Mouse (Mus musculus): ENCODE data around the gene Eif4h. TPM values are rescaled to one million over a fixed set of nuclear protein-coding genes. Genes with fewer than 3 reads are reported as not detected.

Eif4h gene
- 171 and 194 TPM in 2 replicates for polyA plus RNA-seq (2015; fragmentation: Nextera tagmentation; extraction: Ambion mirVana)

- H3K36me3 ChIP-seq (replicated peaks), result peaks cover 30% of the 10 kb centered on the region
- peak within 1 kb of the TSS; percentile 93 for H3K4me2 ChIP-seq
- peak; percentile 90 for ATAC-seq (ENCODE audit: insufficient read depth)
- peak within 1 kb of the TSS; percentile 93 for H3K27ac ChIP-seq (replicated peaks)
- peak within 1 kb of the TSS; percentile 98 for H3K9ac ChIP-seq
- H3K27me3 ChIP-seq, result no peaks in the 10 kb centered on the region
- peak within 1 kb of the TSS; percentile 99 for H3K4me3 ChIP-seq (replicated peaks)
- H3K4me1 ChIP-seq (replicated peaks), result peaks cover 30% of the 10 kb centered on the region
- WGBS (ENCODE audit: insufficient replicate concordance), result under 1% methylated on average over 52 of the region's 52 CpGs
- H3K9me3 ChIP-seq (replicated peaks), result no peaks in the 10 kb centered on the region
Measured at GRCm38 (mm10) chr5:134639269-134639682, at the start of gene Eif4h. TSS of gene Eif4h (minus strand) at chr5:134639490.

GRCm38 (mm10) chr5:134688718-134689284 is 49.5 kb upstream of the Eif4h start:
- WGBS (ENCODE audit: insufficient replicate concordance), result under 1% methylated on average over 38 of the region's 38 CpGs
- Histone ChIP-seq H3K27ac (replicated peaks) (peak overlapping the region; percentile 81), H3K4me1 (replicated peaks) (peaks cover 18% of the 10 kb centered on the region), H3K36me3 (replicated peaks) (no peaks in the 10 kb centered on the region), H3K9me3 (replicated peaks) (no peaks in the 10 kb centered on the region), H3K27me3 (peaks cover 25% of the 10 kb centered on the region), H3K4me3 (replicated peaks) (peak overlapping the region; percentile 69), H3K9ac (peak overlapping the region; percentile 7; the same call in 1 of the 2 replicates), H3K4me2 (peak overlapping the region; percentile 100)
- ATAC-seq (ENCODE audit: insufficient read depth), result peak; percentile 95

GRCm38 (mm10) chr5:134688086-134688717 is 48.9 kb upstream of the Eif4h start, which contains the start of gene Limk1:
TSS of gene Limk1 (minus strand) at chr5:134688598.
- peaks cover 18% of the 10 kb centered on the region for H3K4me1 ChIP-seq (replicated peaks)
- H3K9me3 ChIP-seq (replicated peaks), result no peaks in the 10 kb centered on the region
- peak within 1 kb of the TSS; percentile 100 for H3K4me2 ChIP-seq
- H3K27ac ChIP-seq (replicated peaks), result peak within 1 kb of the TSS; percentile 81
- no peaks in the 10 kb centered on the region for H3K36me3 ChIP-seq (replicated peaks)
- peaks cover 25% of the 10 kb centered on the region for H3K27me3 ChIP-seq
- peak within 1 kb of the TSS; percentile 70 for H3K9ac ChIP-seq
- no peak for ATAC-seq (ENCODE audit: insufficient read depth)
- H3K4me3 ChIP-seq (replicated peaks), result peak within 1 kb of the TSS; percentile 69
- WGBS (ENCODE audit: insufficient replicate concordance), result under 1% methylated on average over 63 of the region's 69 CpGs

- 69% methylated on average over 1 of the region's 1 CpGs for WGBS (ENCODE audit: insufficient replicate concordance)
- Histone ChIP-seq H3K4me1 (replicated peaks) (peaks cover 18% of the 10 kb centered on the region), H3K36me3 (replicated peaks) (no peaks in the 10 kb centered on the region), H3K27ac (replicated peaks) (no peak overlapping the region), H3K4me3 (replicated peaks) (no peak overlapping the region), H3K4me2 (peak overlapping the region; percentile 100; the same call in 1 of the 2 replicates), H3K9me3 (replicated peaks) (no peaks in the 10 kb centered on the region), H3K9ac (no peak overlapping the region), H3K27me3 (peaks cover 25% of the 10 kb centered on the region)
- ATAC-seq (ENCODE audit: insufficient read depth), result no peak
Measured at GRCm38 (mm10) chr5:134687187-134687586, 47.9 kb upstream of the Eif4h start.

- no peak overlapping the region for H3K9ac ChIP-seq
- no peak overlapping the region for H3K4me3 ChIP-seq (replicated peaks)
- peaks cover 18% of the 10 kb centered on the region for H3K4me1 ChIP-seq (replicated peaks)
- H3K9me3 ChIP-seq (replicated peaks), result no peaks in the 10 kb centered on the region
- no peaks in the 10 kb centered on the region for H3K36me3 ChIP-seq (replicated peaks)
- no peak overlapping the region for H3K27ac ChIP-seq (replicated peaks)
- no peak overlapping the region for H3K4me2 ChIP-seq
- ATAC-seq (ENCODE audit: insufficient read depth), result no peak
- peaks cover 25% of the 10 kb centered on the region for H3K27me3 ChIP-seq
- 72% methylated on average over 6 of the region's 6 CpGs for WGBS (ENCODE audit: insufficient replicate concordance)
Measured at GRCm38 (mm10) chr5:134686541-134686940, 47.3 kb upstream of the Eif4h start.

GRCm38 (mm10) chr5:134684398-134684797 is 45.1 kb upstream of the Eif4h start:
- Histone ChIP-seq H3K4me1 (replicated peaks) (peaks cover 32% of the 10 kb centered on the region), H3K27me3 (peaks cover 25% of the 10 kb centered on the region), H3K27ac (replicated peaks) (no peak overlapping the region), H3K4me3 (replicated peaks) (no peak overlapping the region), H3K4me2 (no peak overlapping the region), H3K36me3 (replicated peaks) (no peaks in the 10 kb centered on the region), H3K9me3 (replicated peaks) (no peaks in the 10 kb centered on the region), H3K9ac (no peak overlapping the region)
- no peak for ATAC-seq (ENCODE audit: insufficient read depth)
- 61% methylated on average over 2 of the region's 2 CpGs for WGBS (ENCODE audit: insufficient replicate concordance)

- H3K27ac ChIP-seq (replicated peaks), result no peak overlapping the region
- WGBS (ENCODE audit: insufficient replicate concordance), result 37% methylated on average over 2 of the region's 2 CpGs
Measured at GRCm38 (mm10) chr5:134683813-134684212, 44.5 kb upstream of the Eif4h start.

GRCm38 (mm10) chr5:134680238-134680637 is 40.9 kb upstream of the Eif4h start:
- Histone ChIP-seq H3K36me3 (replicated peaks) (no peaks in the 10 kb centered on the region), H3K9me3 (replicated peaks) (no peaks in the 10 kb centered on the region), H3K9ac (no peak overlapping the region), H3K4me3 (replicated peaks) (no peak overlapping the region), H3K27me3 (no peaks in the 10 kb centered on the region), H3K27ac (replicated peaks) (peak overlapping the region; percentile 33; the same call in 1 of the 2 replicates), H3K4me1 (replicated peaks) (peaks cover 54% of the 10 kb centered on the region), H3K4me2 (no peak overlapping the region)
- ATAC-seq (ENCODE audit: insufficient read depth), result peak; percentile 63
- 62% methylated on average over 12 of the region's 12 CpGs for WGBS (ENCODE audit: insufficient replicate concordance)

More at GRCm38 (mm10) chr5:134683813-134684212, 44.5 kb upstream of the Eif4h start:
- Histone ChIP-seq H3K36me3 (replicated peaks) (no peaks in the 10 kb centered on the region), H3K4me3 (replicated peaks) (no peak overlapping the region), H3K4me2 (no peak overlapping the region), H3K9ac (no peak overlapping the region), H3K27me3 (peaks cover 25% of the 10 kb centered on the region), H3K9me3 (replicated peaks) (no peaks in the 10 kb centered on the region), H3K4me1 (replicated peaks) (peaks cover 32% of the 10 kb centered on the region)
- no peak for ATAC-seq (ENCODE audit: insufficient read depth)

GRCm38 (mm10) chr5:134678827-134679546 is 39.7 kb upstream of the Eif4h start:
- Histone ChIP-seq H3K9me3 (replicated peaks) (no peaks in the 10 kb centered on the region), H3K27me3 (no peaks in the 10 kb centered on the region), H3K27ac (replicated peaks) (0 out of 2 replicates have a peak overlapping the region, but pooled peaks have one; percentile 8), H3K4me3 (replicated peaks) (no peak overlapping the region), H3K4me2 (peak overlapping the region; percentile 3; the same call in 1 of the 2 replicates), H3K9ac (no peak overlapping the region), H3K4me1 (replicated peaks) (peaks cover 54% of the 10 kb centered on the region), H3K36me3 (replicated peaks) (no peaks in the 10 kb centered on the region)
- no peak for ATAC-seq (ENCODE audit: insufficient read depth)
- WGBS (ENCODE audit: insufficient replicate concordance), result 57% methylated on average over 8 of the region's 8 CpGs

GRCm38 (mm10) chr5:134678031-134678430 is 38.7 kb upstream of the Eif4h start:
- Histone ChIP-seq H3K27ac (replicated peaks) (no peak overlapping the region), H3K4me1 (replicated peaks) (peaks cover 54% of the 10 kb centered on the region), H3K9me3 (replicated peaks) (no peaks in the 10 kb centered on the region), H3K4me3 (replicated peaks) (0 out of 2 replicates have a peak overlapping the region, but pooled peaks have one; percentile 24), H3K27me3 (no peaks in the 10 kb centered on the region), H3K36me3 (replicated peaks) (no peaks in the 10 kb centered on the region), H3K4me2 (peak overlapping the region; percentile 30; the same call in 1 of the 2 replicates), H3K9ac (no peak overlapping the region)
- no peak for ATAC-seq (ENCODE audit: insufficient read depth)
- WGBS (ENCODE audit: insufficient replicate concordance), result 37% methylated on average over 3 of the region's 3 CpGs

- no peak overlapping the region for H3K27ac ChIP-seq (replicated peaks)
- H3K9ac ChIP-seq, result no peak overlapping the region
- H3K36me3 ChIP-seq (replicated peaks), result no peaks in the 10 kb centered on the region
- ATAC-seq (ENCODE audit: insufficient read depth), result no peak
- no peak overlapping the region for H3K4me3 ChIP-seq (replicated peaks)
- H3K4me2 ChIP-seq, result peak overlapping the region; percentile 30; the same call in 1 of the 2 replicates
- peaks cover 54% of the 10 kb centered on the region for H3K4me1 ChIP-seq (replicated peaks)
- WGBS (ENCODE audit: insufficient replicate concordance), result 66% methylated on average over 5 of the region's 5 CpGs
- no peaks in the 10 kb centered on the region for H3K27me3 ChIP-seq
- H3K9me3 ChIP-seq (replicated peaks), result no peaks in the 10 kb centered on the region
Measured at GRCm38 (mm10) chr5:134677491-134677890, 38.2 kb upstream of the Eif4h start.

Measured in liver, embryonic 15.5 days (tissue).